ENCODE assay signal across 8 mouse cellular contexts in genomic region chr5:53465883-53466282, GRCm38 (mm10). TPM values are rescaled to one million over a fixed set of nuclear protein-coding genes. Genes with fewer than 3 reads are reported as not detected.
DNase-seq lines count a peak whose midpoint lies in the region; ATAC-seq and TF ChIP-seq lines count a peak whose summit lies in the region.

Gene Rbpj, plus strand, starts transcription at chr5:53466152.

- no peak for DNase-seq in frontal cortex, adult 2 months (ENCODE audit: extremely low spot score in 1 of 2, low spot score in 1 of 2)
- DNase-seq in frontal cortex, postnatal 36 days (ENCODE audit: low spot score in 2 of 2): no peak
- DNase-seq in adrenal gland, adult 8-10 months: no peak
- no peak for DNase-seq in gastrocnemius, adult 2 months
- DNase-seq in Muller cell, postnatal 12 days (ENCODE audit: inconsistent ontology term): no peak
- no peak for DNase-seq in cerebellum, adult 8-10 months

- H3K9ac ChIP-seq in hindbrain, embryonic 13.5 days: no peak within 1 kb of the TSS

- TF ChIP-seq CTCF in gastrocnemius, adult 2 months (IDR thresholded peaks at IDR 0.05): no peak

- WGBS in hindbrain, embryonic 13.5 days: 86% methylated on average over 9 of the region's 9 CpGs

- H3K27ac ChIP-seq in gastrocnemius, adult 2 months: peak within 1 kb of the TSS; percentile 90
- no peak within 1 kb of the TSS for H3K27ac ChIP-seq in hindbrain, embryonic 13.5 days

- H3K4me1 ChIP-seq in hindbrain, embryonic 13.5 days (replicated peaks): peaks cover 10% of the 10 kb centered on the region; the same call in 1 of the 2 replicates

- H3K4me2 ChIP-seq in hindbrain, embryonic 13.5 days: no peak within 1 kb of the TSS

- no peaks in the 10 kb centered on the region for H3K9me3 ChIP-seq in hindbrain, embryonic 13.5 days

- intact Hi-C loops in gastrocnemius, adult 2 months (cut with DNase I): no loop called here

- H3K27me3 ChIP-seq in hindbrain, embryonic 13.5 days: 0 out of 2 replicates have a peak, but pooled peaks cover 4% of the 10 kb centered on the region

- H3K4me3 ChIP-seq in gastrocnemius, adult 2 months: peak within 1 kb of the TSS; percentile 28
- no peak within 1 kb of the TSS for H3K4me3 ChIP-seq in hindbrain, embryonic 13.5 days

- no peak for ATAC-seq in hindbrain, embryonic 13.5 days (ENCODE audit: low FRiP score)
- ATAC-seq in megakaryocyte progenitor cell, adult 5-6 weeks (replicated peaks; ENCODE audit: poor library complexity): no peak

- no peaks in the 10 kb centered on the region for H3K36me3 ChIP-seq in hindbrain, embryonic 13.5 days

RNA-seq across cellular contexts. Expression of gene Rbpj, which starts in this region (rescaled TPM):
- 22.2 and 23.0 TPM in 2 replicates for polyA plus RNA-seq in frontal cortex, adult 2 months (2012; rRNA removed)
- total RNA-seq in adrenal gland, adult 8-10 months (2022): 10 to 100 TPM; 37.6 to 53.7 (median 46.0) TPM
- total RNA-seq in gastrocnemius, adult 2 months (2021): 10 to 100 TPM; 20.9 to 21.7 TPM
- 38.1 and 39.9 TPM in 2 replicates for polyA plus RNA-seq in hindbrain, embryonic 13.5 days (2015; fragmentation: Nextera tagmentation; extraction: Ambion mirVana)
- total RNA-seq in megakaryocyte progenitor cell, adult 5-6 weeks (2015): 65.1 and 66.7 TPM in 2 replicates
- 35.7 and 36.1 TPM in 2 replicates for total RNA-seq in megakaryocyte progenitor cell, adult 5-6 weeks (2017)
